Mouse (Mus musculus): Measurements from ENCODE around the gene Il1r2. TPM values are rescaled to one million over a fixed set of nuclear protein-coding genes. Genes with fewer than 3 reads are reported as not detected.

The Il1r2 gene
- under 1 TPM; 0.34 to 0.79 TPM for total RNA-seq (2021)
- long read RNA-seq, experiment 1, result 0 reads
- long read RNA-seq, experiment 2, partial matches to known transcripts, result 0 of 2 reads
- long read RNA-seq, experiment 2, other reads (novel, unspliced or antisense), result 2 of 2 reads

DNA sequence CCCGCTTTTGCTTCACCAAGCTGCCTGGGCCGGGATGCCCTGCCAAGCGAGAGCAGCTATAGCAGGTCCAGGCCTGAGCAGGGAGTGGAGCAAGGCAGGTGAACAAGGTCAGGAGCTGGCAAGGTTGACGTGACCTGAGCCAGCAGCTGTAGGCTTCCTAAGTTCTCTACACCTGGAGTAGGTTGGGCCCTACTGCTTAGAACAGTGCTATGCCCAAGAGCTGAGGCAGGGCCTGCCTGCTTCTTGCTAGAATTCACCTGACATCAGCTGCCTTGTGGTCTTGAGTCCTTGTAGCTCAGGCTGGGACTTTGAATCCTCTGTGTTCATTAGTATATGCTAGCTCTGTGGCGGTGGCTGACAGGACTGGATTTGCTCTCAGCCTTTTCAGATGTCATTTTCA is at the start of gene Il1r2:
Gene Il1r2, plus strand, starts transcription at position 301 of the 400 bp plus-strand sequence.
- no peak for DNase-seq (ENCODE audit: low spot score in 2 of 2)

DNA sequence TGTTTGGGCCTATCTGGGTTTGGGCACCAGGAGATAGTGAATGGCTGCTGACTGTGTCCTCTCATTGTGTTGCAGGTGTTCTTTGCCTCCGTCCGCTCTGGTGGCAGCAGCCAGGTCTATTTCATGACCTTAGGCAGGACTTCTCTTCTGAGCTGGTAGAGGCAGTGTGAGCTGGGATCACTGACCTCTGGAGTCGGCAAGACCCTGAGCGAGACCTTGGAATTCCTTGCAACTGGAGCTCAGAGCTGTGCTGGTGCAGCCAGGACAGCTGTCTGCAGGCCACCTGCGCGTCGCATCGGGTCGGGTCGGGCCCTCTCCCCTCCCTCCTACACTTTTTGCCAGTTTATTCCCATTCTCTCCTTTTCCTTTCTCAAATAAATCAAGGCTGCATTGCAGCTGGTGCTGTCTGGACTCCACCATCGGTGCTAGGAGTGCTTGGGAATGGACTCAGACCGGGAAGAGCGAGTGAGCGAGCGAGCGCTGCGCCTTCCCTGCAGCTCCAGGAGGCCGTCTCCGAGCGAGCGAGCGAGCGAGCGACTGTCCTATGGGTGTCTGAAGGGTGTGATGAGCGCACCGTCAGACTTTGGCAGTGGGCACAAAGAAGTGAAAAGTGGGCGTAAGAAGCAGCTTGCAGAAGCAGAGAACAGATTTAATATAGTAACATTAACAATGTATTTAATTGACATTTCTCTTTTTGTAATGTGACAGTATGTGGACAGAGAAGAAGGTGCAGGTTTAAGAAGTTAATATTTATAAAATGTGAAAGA is 49.1 kb upstream of the Il1r2 start:
- DNase-seq (ENCODE audit: low spot score in 2 of 2), result no peak

GRCm38 (mm10) chr1:40025416-40025815 is 48.5 kb upstream of the Il1r2 start:
- DNase-seq (ENCODE audit: low spot score in 2 of 2), result no peak

DNA sequence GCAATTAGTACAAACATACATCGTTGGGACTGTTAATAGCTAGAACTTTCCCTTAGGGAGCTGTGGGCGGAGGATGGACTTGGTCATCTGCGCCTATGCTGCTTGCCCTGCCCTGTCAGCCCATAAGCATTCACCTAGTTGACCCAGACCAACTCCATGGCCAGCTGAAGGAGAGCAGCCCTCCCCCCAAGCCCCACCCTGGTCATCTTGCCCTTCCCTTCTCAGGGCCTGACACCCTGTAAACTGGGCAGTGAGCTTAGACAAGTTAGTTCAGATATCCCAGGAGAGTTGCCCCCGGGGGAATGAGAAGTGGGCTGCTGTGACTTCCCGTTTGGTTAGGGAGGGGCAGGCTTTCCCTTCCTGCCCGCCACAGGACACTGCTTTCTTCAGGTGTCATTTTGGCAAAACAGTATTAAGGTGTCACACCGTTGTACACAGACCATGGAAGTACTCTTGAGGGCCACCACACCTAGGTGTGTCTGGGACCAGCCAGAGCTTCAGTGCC is 46.7 kb upstream of the Il1r2 start:
- DNase-seq (ENCODE audit: low spot score in 2 of 2), result no peak

- DNase-seq (ENCODE audit: low spot score in 2 of 2), result no peak
Measured at GRCm38 (mm10) chr1:40028207-40028998, 45.5 kb upstream of the Il1r2 start.

GRCm38 (mm10) chr1:40029597-40029996 is 44.3 kb upstream of the Il1r2 start:
- DNase-seq (ENCODE audit: low spot score in 2 of 2), result no peak

- DNase-seq (ENCODE audit: low spot score in 2 of 2), result no peak
Measured at GRCm38 (mm10) chr1:40030287-40030975, 43.4 kb upstream of the Il1r2 start.

DNA sequence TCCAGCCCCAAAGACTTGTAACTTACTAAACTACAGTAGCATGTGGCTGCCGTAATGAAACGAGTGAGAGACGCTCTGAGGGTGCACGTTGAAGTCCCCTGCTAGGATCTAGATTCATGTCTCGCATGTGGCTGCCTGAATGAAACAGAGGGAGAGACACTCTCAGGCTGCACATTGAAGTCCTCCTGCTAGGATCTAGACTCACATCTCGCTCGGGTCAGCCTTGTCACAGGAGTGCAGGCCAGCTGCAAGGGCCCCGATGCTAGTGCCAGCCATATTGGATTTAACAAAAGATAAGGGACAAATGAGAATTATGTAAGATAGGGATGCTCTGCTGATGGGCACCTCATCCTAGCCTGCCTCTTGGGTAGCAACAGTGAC is 42.9 kb upstream of the Il1r2 start:
- no peak for DNase-seq (ENCODE audit: low spot score in 2 of 2)

GRCm38 (mm10) chr1:40031626-40032025 is 42.3 kb upstream of the Il1r2 start:
- DNase-seq (ENCODE audit: low spot score in 2 of 2), result no peak

- no peak for DNase-seq (ENCODE audit: low spot score in 2 of 2)
Measured at GRCm38 (mm10) chr1:40033315-40033714, 40.6 kb upstream of the Il1r2 start.

- DNase-seq (ENCODE audit: low spot score in 2 of 2), result no peak
Measured at GRCm38 (mm10) chr1:40033743-40034420, 40.0 kb upstream of the Il1r2 start.

- DNase-seq (ENCODE audit: low spot score in 2 of 2), result no peak
Measured at GRCm38 (mm10) chr1:40037831-40038230, 36.0 kb upstream of the Il1r2 start.

GRCm38 (mm10) chr1:40045686-40046085 is 28.2 kb upstream of the Il1r2 start:
- no peak for DNase-seq (ENCODE audit: low spot score in 2 of 2)

DNA sequence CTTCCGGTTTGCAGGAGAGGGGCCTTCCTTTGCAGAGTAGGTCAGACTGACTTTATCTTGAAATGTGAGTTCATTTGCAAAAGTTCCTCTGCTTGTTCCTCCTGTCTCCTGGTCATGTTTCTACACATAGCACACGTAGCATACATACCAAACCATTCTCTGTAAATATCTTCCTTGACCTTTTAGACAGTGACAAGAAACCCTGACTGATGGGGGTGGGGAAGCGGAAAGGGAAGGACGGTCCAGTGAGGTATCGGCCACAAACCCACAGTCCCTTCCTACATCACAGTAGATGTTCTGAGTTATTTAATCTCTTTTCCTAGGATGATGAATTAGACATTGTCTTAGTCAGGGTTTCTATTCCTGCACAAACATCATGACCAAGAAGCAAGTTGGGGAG is 27.3 kb upstream of the Il1r2 start:
- no peak for DNase-seq (ENCODE audit: low spot score in 2 of 2)

DNA sequence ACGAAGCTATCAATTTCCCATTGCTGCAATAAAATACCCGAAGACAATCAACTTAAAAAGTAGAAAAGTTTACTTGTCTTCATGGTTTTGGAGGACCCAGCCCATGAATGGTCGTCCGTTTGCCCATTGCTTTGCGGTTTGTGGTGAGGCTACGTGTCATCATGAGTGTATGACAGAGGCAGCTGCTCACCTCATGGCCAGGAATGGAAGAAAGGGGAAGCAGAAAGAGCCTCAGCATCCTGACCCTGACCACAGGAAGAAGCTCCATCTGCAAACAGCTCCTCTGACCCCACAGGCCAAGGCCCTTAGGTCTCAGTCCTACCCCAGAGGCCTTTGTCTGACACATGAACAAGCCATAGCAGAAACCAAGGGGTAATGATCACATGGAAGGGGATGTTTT is 22.7 kb upstream of the Il1r2 start:
- DNase-seq (ENCODE audit: low spot score in 2 of 2), result no peak

DNA sequence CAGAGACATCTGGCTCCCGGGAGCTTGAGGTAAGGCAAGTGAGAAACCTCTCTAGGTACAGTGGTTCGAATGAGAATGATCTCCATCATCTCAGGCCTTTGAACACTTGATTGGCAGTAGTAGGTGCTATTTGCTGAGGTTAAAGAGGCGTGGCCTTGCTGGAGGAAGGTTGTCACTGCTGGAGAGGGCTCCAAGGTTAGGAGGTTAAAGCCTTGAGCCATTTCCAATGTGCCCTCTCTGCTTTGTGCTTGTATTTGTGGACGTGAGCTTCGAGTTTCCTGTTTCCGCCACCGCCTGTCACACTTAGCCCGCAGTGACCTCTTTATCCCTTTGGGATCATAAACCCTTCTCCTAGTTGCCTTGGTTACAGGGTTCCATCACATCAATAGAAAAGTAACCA is 21.7 kb upstream of the Il1r2 start:
- DNase-seq (ENCODE audit: low spot score in 2 of 2), result no peak

DNA sequence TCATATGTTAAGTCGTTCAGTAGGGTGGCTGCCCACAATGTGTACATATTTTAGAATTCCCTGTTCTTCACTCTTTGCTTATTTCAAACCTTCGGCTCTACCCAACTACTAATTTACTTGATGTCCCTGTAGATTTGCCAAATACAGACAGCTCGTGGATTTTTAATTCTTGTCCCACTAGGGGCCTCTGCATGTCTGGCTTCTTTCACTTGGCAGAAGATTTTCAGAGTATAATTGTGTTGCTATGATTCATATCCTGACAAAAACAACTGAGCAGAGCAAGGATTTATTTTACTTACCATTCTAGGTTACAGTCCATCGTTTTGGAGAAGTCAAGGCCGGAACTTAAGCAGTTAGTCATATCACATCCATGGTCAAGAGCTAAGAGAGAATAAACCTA is 20.8 kb upstream of the Il1r2 start:
- DNase-seq (ENCODE audit: low spot score in 2 of 2), result no peak

- no peak for DNase-seq (ENCODE audit: low spot score in 2 of 2)
Measured at GRCm38 (mm10) chr1:40055051-40055450, 18.8 kb upstream of the Il1r2 start.

GRCm38 (mm10) chr1:40055963-40056362 is 17.9 kb upstream of the Il1r2 start:
- no peak for DNase-seq (ENCODE audit: low spot score in 2 of 2)

DNA sequence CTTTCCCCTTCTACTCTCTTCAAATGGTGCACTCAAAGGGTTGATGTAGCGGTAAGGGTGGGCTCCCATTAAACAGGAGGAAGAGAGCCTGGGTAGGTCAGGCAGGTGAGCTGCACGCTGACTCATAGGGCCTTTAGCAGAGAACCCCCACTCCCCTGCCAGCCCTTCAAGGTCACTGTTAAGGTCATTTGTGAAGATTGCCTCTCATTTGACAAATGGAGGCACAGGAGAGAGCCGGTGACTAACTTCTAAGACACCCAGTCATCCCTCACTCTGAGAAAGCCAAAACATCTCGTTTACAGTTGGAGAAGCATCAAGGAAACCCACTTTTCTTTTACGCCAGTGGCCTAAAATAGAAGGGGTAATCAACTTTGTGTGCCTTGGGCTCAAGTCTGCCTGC is 16.5 kb upstream of the Il1r2 start:
- DNase-seq (ENCODE audit: low spot score in 2 of 2), result no peak

DNA sequence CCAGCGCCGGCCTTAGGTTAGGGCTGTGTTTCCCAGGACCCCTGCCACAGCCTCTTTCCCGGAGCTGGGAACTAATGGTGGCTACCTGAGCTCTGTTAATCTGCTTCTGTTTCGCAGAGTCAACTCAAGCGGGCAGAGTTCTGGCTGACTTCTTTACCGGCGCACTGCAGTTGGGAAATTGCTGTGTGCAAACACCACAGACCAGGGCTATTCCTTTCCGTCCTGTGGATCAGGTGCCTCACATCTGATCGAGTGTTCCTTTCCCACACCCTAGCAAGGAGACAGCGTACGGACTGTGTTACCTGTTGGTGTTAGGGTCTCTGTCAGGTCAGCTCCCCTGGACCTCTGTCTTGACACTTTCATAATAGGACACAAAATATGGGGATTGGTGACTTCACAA is 15.9 kb upstream of the Il1r2 start:
- DNase-seq (ENCODE audit: low spot score in 2 of 2), result no peak

All from adrenal gland, postnatal 4 days (tissue).